Mouse (Mus musculus) kidney, adult 18-20 months (tissue): ENCODE measurements around the gene Rps6ka2.
"Not testable (repeated sequence)": the region's sequence is repeated elsewhere in the genome, so short reads cannot be mapped to it uniquely, and the experiment has no call there.

Experiments
- DNase-seq: peaks from one replicate; pipeline ENCODE4 v3.0.0; 2021

The Rps6ka2 gene

DNA sequence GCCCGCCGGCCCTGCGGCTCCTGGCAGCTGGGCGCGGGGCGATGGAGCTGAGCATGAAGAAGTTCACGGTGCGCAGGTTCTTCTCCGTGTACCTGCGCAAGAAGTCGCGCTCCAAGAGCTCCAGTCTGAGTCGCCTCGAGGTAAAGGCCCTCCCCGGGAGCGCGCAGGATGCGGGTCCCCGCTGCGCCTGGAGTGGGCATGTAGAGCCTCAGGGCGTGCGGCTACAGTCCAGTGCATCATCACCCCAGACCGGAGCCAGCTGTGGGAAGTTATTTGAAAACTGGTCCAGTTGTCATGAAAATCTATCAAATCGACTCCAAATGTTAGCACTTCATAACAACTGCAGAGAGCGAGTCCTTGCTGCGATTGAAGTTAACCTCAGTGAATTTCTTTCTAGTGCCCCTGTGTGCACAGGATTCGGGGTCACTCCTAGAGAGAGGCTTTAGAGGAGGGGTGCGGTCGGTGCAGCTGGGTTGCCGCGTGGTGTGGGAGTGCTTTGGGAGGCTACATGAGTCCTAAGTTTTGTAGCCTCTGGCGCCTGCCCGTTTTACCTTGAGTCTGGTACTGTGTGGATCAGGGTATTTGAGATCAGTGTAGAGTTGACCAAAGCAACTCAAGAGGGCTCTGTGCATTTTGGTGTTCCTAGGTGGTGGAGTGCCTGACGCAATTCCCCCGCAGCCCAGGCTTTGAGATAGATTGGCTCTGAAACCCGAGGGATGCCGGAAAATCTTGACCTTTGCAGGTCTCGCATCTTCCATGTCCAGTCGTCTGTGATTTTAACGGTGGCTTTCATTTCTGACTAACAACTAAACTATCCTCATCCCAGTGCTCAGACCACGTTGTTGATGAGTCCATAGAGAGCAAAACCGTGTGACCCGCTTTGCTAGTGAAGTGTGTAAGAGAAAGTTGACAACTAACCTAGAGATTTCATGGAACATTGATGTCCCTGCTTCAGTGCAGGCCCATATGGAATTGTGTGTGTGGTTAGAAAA, 685 bp downstream of the Rps6ka2 start:
- DNase-seq = peak; percentile 8

GRCm38 (mm10) chr17:7173331-7174028, 3.6 kb downstream of the Rps6ka2 start:
- DNase-seq = no peak

- DNase-seq = no peak
Measured at GRCm38 (mm10) chr17:7175293-7175692, 5.4 kb downstream of the Rps6ka2 start.

- no peak for DNase-seq
Measured at GRCm38 (mm10) chr17:7176394-7176793, 6.5 kb downstream of the Rps6ka2 start.

DNA sequence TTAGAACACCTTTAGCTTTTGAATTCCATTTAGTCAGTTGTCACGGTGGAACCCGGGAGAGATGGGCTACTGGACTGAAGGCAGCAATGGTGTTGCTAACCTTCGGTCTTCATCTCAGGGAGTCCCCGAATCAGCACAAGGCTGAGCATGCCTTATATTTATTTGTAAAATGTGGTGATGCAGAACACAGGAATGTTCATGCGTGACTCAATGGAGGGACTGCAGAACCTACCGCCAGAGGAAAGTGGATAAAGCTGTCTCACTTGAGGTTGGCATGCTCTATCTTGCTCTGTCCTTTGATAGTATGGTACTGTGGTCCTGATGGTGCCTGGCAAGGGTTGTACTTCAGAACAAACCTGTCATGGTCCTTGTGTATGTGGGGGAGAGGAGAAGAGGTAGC, 8.3 kb downstream of the Rps6ka2 start:
- no peak for DNase-seq

GRCm38 (mm10) chr17:7182187-7182586, 12.3 kb downstream of the Rps6ka2 start:
- no peak for DNase-seq

GRCm38 (mm10) chr17:7187037-7187436, 17.1 kb downstream of the Rps6ka2 start:
- DNase-seq = not testable (repeated sequence)

DNA sequence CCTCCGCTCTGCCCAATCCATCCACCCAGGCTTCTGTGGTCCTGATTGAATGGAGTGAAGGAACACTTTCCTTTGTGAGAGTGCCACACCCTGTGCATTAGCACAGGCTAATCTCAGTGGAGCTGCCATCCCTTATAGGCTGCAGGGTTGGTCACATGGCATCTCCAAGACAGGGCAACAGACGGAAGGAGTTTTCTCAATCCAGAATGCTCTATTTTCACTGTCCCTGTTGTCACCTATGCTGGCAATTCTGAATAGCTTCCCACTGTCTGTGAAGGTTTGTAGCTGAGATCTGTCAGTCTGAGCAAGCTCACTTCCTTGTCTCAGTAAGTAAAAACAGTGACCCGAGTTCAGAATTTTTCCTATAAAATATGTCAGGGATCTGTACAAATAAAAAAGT, 19.5 kb downstream of the Rps6ka2 start:
- no peak for DNase-seq

DNA sequence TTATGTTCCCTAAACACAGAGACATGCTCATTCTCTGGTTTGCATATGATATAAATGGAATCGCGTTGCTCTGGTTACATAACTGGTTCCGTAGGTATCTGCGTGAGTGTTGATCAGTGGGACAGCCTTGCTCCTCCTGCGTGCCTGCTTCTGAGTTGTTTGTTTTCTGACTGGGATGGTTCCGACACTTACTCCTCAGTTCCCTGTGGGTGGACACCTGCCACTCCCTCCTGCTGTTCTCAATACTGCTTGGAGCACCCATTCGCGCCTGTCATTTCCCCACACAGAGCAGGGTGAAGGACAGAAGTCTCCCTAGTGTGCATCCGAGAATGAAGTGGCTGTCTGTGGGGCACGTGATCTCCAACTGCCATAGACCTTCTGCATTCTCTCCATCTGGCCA, 20.1 kb downstream of the Rps6ka2 start:
- DNase-seq = no peak

DNA sequence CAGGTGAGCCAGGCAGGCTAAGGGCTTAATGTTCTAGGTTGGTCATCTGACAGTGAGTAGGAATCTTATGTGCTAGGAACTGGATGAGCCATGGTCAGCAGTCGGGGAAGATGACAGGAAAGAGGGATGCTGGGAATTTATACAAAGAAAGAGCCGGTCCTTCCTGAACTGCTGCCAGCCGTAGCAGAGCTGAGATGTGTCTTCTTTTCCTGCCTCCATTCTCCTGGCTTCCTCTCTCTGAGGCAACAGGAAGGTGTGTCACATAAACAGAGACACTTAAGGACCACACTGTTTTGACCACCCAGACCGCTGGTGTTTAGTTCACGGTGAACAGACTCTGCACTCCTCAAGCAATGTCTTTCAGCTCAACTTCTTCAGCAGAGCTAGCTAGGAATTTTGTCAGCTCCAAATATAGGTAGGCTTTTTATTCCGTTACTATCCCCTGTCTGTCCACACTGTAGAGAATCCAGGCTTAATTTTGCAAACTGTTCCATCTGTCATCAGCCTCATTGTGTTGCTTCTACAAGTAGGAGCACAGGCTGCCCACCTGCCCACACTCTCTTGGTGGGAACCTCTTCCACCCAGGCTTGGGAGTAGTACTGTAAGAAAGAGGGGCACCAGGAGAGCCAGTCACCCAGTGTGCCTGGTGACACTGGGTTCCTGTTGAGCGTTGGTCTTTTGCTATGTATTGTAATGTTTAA, 24.4 kb downstream of the Rps6ka2 start:
- no peak for DNase-seq

DNA sequence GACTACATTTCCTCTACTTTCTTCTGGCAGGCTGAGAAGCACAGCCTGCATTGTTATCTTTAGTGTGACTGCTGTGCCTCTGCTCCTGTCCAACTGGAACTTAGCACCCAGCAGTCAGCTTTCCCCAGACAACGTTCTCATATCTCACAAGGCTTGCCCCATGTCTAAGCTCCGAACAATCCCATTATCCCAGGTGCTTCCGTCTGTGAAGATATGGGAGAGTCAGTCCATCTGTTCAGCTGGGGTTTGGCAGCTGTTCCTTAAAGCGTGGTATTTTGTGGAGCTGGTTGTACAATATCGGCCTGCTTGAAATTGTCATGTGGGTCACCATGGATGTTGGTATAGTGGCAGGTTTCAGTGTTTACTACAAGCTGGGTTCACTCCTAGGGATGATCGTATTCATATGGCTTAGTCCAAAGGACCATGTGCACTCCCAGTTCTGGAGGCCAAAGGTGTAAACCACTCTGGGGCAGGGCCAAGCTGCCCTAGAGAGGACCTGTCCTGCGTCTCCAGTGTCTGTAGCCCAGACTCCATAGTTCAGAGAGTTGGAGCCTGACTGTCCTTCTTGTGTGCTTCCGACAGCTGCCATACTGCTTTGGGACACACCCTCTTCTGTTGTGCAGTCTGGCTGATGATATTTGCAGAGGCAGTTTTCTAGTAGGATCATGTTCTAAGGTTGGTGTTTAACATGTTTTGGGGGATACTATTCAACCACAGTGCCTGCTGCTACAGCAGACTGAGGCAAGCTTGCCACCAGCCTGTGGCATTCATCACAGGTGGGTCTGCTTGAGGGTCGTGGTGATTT, 27.4 kb downstream of the Rps6ka2 start:
- peak; percentile 18 for DNase-seq

DNA sequence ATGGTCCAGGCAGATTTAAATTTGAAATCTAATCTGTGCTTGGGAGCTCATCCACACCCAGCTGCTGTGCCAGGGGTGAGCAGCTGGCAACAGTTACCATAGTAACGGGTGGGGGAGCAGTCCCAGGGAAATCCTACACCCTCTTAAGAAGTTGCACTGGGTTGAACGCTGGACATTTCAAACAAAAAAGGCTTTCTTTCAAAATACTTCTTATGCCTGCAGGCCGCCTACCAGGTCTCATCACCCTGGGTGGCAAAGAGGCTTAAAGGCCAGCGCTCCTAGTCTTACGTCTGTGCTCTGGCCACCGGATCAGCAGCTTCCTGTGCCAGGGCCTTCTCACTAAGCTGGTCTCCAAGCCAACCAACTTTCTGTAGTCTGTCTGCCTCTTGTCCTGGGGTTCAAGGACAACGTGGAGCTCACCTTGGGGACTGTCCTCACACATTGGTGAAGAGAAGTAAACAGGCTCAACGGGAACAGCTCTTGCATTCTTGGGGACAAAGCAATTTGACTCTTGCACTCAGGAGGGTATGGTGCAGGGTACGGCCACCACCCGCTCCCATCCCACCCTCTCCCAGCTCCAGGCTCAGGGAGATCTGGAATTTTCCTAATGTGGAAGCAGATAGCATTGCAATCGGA, 35.0 kb downstream of the Rps6ka2 start:
- no peak for DNase-seq

DNA sequence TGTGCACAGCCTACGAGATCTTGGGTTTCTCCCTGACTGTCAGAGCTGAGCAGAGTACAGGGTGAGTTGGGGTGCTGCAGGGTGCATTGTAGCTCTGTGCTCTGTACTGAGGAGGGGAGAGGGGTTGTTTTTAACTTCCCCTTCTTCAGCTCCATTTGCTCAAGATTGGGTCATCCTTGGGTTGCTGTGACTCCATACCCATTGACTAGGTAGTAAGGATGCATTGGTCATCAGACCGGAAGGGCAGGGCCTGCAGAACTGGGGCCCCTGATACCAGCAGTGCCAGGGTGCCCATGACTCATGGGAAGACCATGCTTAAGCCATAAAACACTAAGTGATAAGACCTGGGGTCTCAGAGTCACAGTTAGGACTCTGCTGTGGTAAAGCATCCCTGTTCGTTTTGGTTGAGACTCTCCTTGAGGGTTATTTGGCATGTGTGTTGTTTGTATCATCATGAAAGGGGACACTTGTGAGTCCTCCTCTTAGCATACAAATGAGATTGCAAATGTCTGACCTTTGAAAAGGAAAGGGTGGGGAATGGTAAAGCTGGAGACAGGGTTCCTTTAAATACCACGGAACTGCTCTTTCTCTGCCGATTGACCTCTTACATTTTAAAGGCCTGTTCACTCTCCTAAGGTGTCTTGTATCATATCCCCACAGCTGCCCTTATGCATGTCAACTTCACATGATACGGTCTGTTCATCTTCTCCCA, 36.7 kb downstream of the Rps6ka2 start:
- DNase-seq = no peak

GRCm38 (mm10) chr17:7210648-7211047, 40.7 kb downstream of the Rps6ka2 start:
- DNase-seq = no peak

GRCm38 (mm10) chr17:7211893-7212292, 42.0 kb downstream of the Rps6ka2 start:
- no peak for DNase-seq

DNA sequence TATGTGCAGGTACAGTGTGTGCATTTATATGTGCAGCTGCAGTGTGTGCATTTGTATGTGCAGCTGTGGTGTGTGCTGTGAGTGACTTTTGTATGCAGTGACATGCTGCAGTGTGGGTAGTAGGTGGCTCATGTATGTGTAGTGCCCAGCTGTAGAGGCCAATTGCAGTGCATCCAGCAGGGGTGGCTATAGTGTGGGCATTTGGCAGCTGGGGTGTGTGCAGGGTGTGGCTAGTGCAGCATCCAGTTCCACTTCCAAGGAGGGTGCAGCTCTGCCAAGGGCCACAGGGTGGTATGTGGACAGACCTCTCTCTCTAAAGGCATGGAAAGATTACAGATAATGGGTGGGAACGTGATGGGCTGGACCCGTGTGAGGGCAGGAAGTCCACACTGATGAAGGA, 43.3 kb downstream of the Rps6ka2 start:
- DNase-seq = no peak

DNA sequence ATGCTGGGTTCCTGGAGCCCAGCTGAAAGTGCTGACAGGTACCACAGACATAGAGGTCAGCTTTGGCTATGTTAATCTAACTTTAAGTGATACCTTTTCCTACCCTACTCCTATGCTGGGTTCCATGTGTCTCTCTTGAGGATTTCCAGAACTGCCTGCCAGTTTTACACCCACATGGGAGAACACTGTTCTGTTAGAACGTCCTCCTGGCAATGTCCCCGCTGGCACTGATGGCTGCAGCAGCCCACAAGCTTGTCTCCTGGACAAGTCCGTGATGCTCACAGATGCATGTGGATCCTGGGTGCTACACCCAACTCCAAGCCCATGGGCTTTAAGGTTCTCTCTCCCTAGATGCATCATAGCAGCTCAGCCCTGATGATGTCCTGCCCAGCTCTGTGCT, 44.1 kb downstream of the Rps6ka2 start:
- no peak for DNase-seq

GRCm38 (mm10) chr17:7217791-7218329, 47.9 kb downstream of the Rps6ka2 start:
- DNase-seq = no peak

- DNase-seq = no peak
Measured at GRCm38 (mm10) chr17:7218396-7218795, 48.5 kb downstream of the Rps6ka2 start.

GRCm38 (mm10) chr17:7219044-7219718, 49.3 kb downstream of the Rps6ka2 start:
- DNase-seq = no peak
